Mouse (Mus musculus) lung, adult 2 months (tissue): ENCODE data around the gene Cog5.

Source experiments
- CTCF ChIP-seq: fragments of 200-500 bp; IDR thresholded peaks from 2 replicates; pipeline ENCODE4 v1.5.1; 2011; ENCODE audit warnings: mild to moderate bottlenecking, low read length, control low read depth; ENCODE audit not compliant: insufficient read depth
- POLR2A ChIP-seq: fragments of 200-500 bp; IDR thresholded peaks from 2 replicates; pipeline ENCODE4 v1.6.1; 2011; ENCODE audit warnings: low read depth, mild to moderate bottlenecking, control low read depth, low read length, borderline replicate concordance; ENCODE audit errors: extremely low read depth

DNA sequence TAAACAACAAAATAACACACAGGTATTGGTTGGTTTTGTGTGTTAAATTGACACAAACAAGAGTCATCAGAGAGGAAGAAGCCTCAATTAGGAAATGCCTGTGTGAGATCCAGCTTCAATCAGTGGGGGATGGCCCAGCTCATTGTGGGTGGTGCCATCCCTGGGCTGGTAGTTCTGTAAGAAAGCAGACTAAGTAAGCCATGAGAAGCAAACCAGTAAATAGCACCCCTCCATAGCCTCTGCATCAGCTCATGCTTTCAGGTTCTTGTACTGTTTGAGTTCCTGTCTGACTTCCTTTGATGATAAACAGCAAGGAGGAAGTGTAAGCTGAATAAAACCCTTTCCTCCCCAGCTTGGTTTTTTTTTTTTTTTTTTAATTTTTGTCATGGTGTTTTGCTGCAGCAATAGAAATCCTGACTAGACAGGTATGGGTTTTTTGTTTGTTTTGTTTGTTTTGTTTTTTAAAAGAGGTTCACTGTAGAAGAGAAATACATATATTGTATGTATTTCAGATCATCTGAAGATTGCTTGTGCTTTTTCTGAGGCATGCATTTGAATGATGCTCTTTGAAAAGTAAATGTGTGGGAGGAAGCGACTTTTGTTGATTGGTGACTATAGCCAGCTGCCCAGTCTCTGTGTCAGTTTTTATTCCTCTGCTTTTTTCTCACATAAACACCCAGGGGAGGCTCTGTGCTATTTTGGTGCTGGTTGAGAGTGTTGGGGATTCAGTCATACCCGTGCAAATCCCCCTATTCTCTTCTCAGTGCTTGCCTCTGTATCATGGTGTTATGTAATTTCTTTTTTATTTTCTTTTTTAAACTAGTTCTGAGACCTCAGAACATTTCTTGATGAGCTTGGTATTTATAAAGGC lies 101.5 kb downstream of the Cog5 start:
- TF ChIP-seq POLR2A = no peak
- TF ChIP-seq CTCF = no peak
